Mouse (Mus musculus) MEL (cell line): ENCODE data around the gene Polr1a. TPM values are rescaled to one million over a fixed set of nuclear protein-coding genes. Genes with fewer than 3 reads are reported as not detected.

Experiments
- DNase-seq: peaks from one replicate; pipeline ENCODE4 v3.0.0; 2011; ENCODE audit warnings: low read depth, low spot score
- H3K27ac ChIP-seq: 2 replicates; pipeline ENCODE4 v1.5.1; 2012; ENCODE audit warnings: low read depth, mild to moderate bottlenecking, control low read depth, low read length, moderate library complexity; ENCODE audit not compliant: control insufficient read depth
- H3K27me3 ChIP-seq, 2 experiments: fragments of 150-350 bp in 1 of 2; sonication (generic) in 1 of 2; 2 replicates each; pipeline ENCODE4 v1.6.1; 2012; ENCODE audit warnings: low read length in 2 of 2, mild to moderate bottlenecking in 2 of 2, improper control_type of control experiment in 1 of 2, moderate library complexity in 1 of 2; ENCODE audit not compliant: insufficient read depth in 2 of 2, control insufficient read depth in 1 of 2
- H3K36me3 ChIP-seq, 2 experiments: 2 replicates each; pipeline ENCODE4 v1.6.1; 2012 to 2014; ENCODE audit warnings: low read length in 2 of 2, improper control_type of control experiment in 1 of 2, inconsistent platforms in 1 of 2, mild to moderate bottlenecking in 1 of 2; ENCODE audit not compliant: insufficient read depth in 2 of 2, control insufficient read depth in 1 of 2
- H3K4me1 ChIP-seq, 2 experiments: fragments of 150-350 bp in 1 of 2; sonication (generic) in 1 of 2; 2 replicates each; pipeline ENCODE4 v1.6.1; 2012; ENCODE audit warnings: low read length in 2 of 2, improper control_type of control experiment in 1 of 2, mild to moderate bottlenecking in 1 of 2; ENCODE audit not compliant: insufficient read depth in 2 of 2, control insufficient read depth in 1 of 2
- H3K4me3 ChIP-seq, 2 experiments: fragments of 150-350 bp in 1 of 2; sonication (generic) in 1 of 2; 2 replicates each; pipeline ENCODE4 v1.5.1; 2012; ENCODE audit warnings: low read depth in 2 of 2, low read length in 2 of 2, mild to moderate bottlenecking in 2 of 2, moderate library complexity in 2 of 2, control low read depth in 1 of 2, improper control_type of control experiment in 1 of 2; ENCODE audit not compliant: control insufficient read depth in 1 of 2, insufficient read depth in 1 of 2
- H3K79me2 ChIP-seq: 2 replicates; pipeline ENCODE4 v1.6.1; 2012; ENCODE audit warnings: mild to moderate bottlenecking, low read length, moderate library complexity; ENCODE audit not compliant: control insufficient read depth, poor library complexity, insufficient read depth
- H3K9ac ChIP-seq: 2 replicates; pipeline ENCODE4 v1.6.1; 2012; ENCODE audit warnings: low read depth, mild to moderate bottlenecking, control low read depth, low read length, moderate library complexity; ENCODE audit not compliant: control insufficient read depth, poor library complexity, severe bottlenecking
- H3K9me3 ChIP-seq: fragments of 150-350 bp; sonication (generic); replicated peaks from 2 replicates; pipeline ENCODE4 v1.6.1; 2012; ENCODE audit warnings: mild to moderate bottlenecking, low read length, improper control_type of control experiment, moderate library complexity; ENCODE audit not compliant: insufficient read depth
- BHLHE40 ChIP-seq: IDR thresholded peaks from 2 replicates; pipeline ENCODE4 v1.6.1; 2012; ENCODE audit warnings: low read depth, mild to moderate bottlenecking, inconsistent platforms, low read length, improper control_type of control experiment, borderline replicate concordance
- CHD1 ChIP-seq: IDR thresholded peaks from 2 replicates; pipeline ENCODE4 v1.6.1; 2012; ENCODE audit warnings: low read depth, mild to moderate bottlenecking, inconsistent platforms, low read length, improper control_type of control experiment
- CTCF ChIP-seq, 3 experiments: IDR thresholded peaks in 2 of 3; conservative IDR thresholded peaks in 1 of 3; 2 replicates each; pipeline ENCODE4 v1.5.1; 2011 to 2012; ENCODE audit warnings: low read length in 3 of 3, low read depth in 2 of 3, mild to moderate bottlenecking in 2 of 3, improper control_type of control experiment in 1 of 3, inconsistent platforms in 1 of 3, mixed read lengths in 1 of 3, moderate library complexity in 1 of 3; ENCODE audit not compliant: control insufficient read depth in 1 of 3, insufficient read depth in 1 of 3, poor library complexity in 1 of 3, severe bottlenecking in 1 of 3
- EP300 ChIP-seq, 2 experiments: IDR thresholded peaks; 2 replicates each; pipeline ENCODE4 v1.6.1; 2011; ENCODE audit warnings: improper control_type of control experiment in 2 of 2, low read length in 2 of 2, low read depth in 1 of 2, mild to moderate bottlenecking in 1 of 2
- HCFC1 ChIP-seq: IDR thresholded peaks from 2 replicates; pipeline ENCODE4 v1.6.1; 2012; ENCODE audit warnings: low read depth, mild to moderate bottlenecking, inconsistent platforms, low read length, improper control_type of control experiment, moderate library complexity
- MAFK ChIP-seq: IDR thresholded peaks from 2 replicates; pipeline ENCODE4 v1.6.1; 2011; ENCODE audit warnings: low read depth, mild to moderate bottlenecking, low read length, improper control_type of control experiment, borderline replicate concordance
- MAX ChIP-seq: IDR thresholded peaks from 2 replicates; pipeline ENCODE4 v1.6.1; 2011; ENCODE audit warnings: low read length, improper control_type of control experiment
- MAZ ChIP-seq: IDR thresholded peaks from 2 replicates; pipeline ENCODE4 v1.6.1; 2012; ENCODE audit warnings: low read depth, mild to moderate bottlenecking, inconsistent platforms, low read length, improper control_type of control experiment
- MYC ChIP-seq: IDR thresholded peaks from 2 replicates; pipeline ENCODE4 v1.6.1; 2011; ENCODE audit warnings: low read depth, mild to moderate bottlenecking, low read length, improper control_type of control experiment, moderate library complexity
- NELFE ChIP-seq: IDR thresholded peaks from 2 replicates; pipeline ENCODE4 v1.6.1; 2011; ENCODE audit warnings: low read depth, low read length, improper control_type of control experiment
- NRF1 ChIP-seq: IDR thresholded peaks from 2 replicates; pipeline ENCODE4 v1.6.1; 2014; ENCODE audit warnings: low read depth, mild to moderate bottlenecking, inconsistent platforms, low read length, improper control_type of control experiment, moderate library complexity; ENCODE audit not compliant: poor library complexity, insufficient read depth, severe bottlenecking
- RAD21 ChIP-seq: IDR thresholded peaks from 2 replicates; pipeline ENCODE4 v1.6.1; 2011; ENCODE audit warnings: mild to moderate bottlenecking, low read depth, low read length, improper control_type of control experiment
- SIN3A ChIP-seq: IDR thresholded peaks from 2 replicates; pipeline ENCODE4 v1.6.1; 2012; ENCODE audit warnings: low read length, improper control_type of control experiment, inconsistent platforms
- SMC3 ChIP-seq: IDR thresholded peaks from 2 replicates; pipeline ENCODE4 v1.6.1; 2011; ENCODE audit warnings: low read depth, low read length, improper control_type of control experiment
- TCF12 ChIP-seq: IDR thresholded peaks from 2 replicates; pipeline ENCODE4 v1.6.1; 2014; ENCODE audit warnings: low read depth, mild to moderate bottlenecking, inconsistent platforms, low read length, improper control_type of control experiment, moderate library complexity
- UBTF ChIP-seq: IDR thresholded peaks from 2 replicates; pipeline ENCODE4 v1.6.1; 2012; ENCODE audit warnings: low read depth, mild to moderate bottlenecking, inconsistent platforms, low read length, improper control_type of control experiment, moderate library complexity, borderline replicate concordance; ENCODE audit not compliant: insufficient read depth
- USF2 ChIP-seq, 2 experiments: IDR thresholded peaks; 2 replicates each; pipeline ENCODE4 v1.6.1; 2011 to 2012; ENCODE audit warnings: improper control_type of control experiment in 2 of 2, low read length in 2 of 2, borderline replicate concordance in 1 of 2, inconsistent platforms in 1 of 2, low read depth in 1 of 2, mild to moderate bottlenecking in 1 of 2; ENCODE audit not compliant: insufficient read depth in 1 of 2
- ZC3H11A ChIP-seq: IDR thresholded peaks from 2 replicates; pipeline ENCODE4 v1.6.1; 2012; ENCODE audit warnings: low read depth, mild to moderate bottlenecking, inconsistent platforms, low read length, improper control_type of control experiment
- ZKSCAN1 ChIP-seq: IDR thresholded peaks from 2 replicates; pipeline ENCODE4 v1.6.1; 2012; ENCODE audit warnings: low read depth, mild to moderate bottlenecking, inconsistent platforms, low read length, improper control_type of control experiment, moderate library complexity
- ZMIZ1 ChIP-seq: IDR thresholded peaks from 2 replicates; pipeline ENCODE4 v1.6.1; 2012; ENCODE audit warnings: low read depth, mild to moderate bottlenecking, inconsistent platforms, low read length, improper control_type of control experiment, moderate library complexity
- polyA plus RNA-seq, 2 experiments: library from polyadenylated mRNA; stranded (reverse) in 1 of 2; unstranded in 1 of 2; fragments of >175 nt in 1 of 2; fragments of >200 nt in 1 of 2; gene quantifications; 2 replicates each; pipeline versions ENCODE4 v1.2.1 to v1.2.4; 2012; ENCODE audit warnings: low replicate concordance in 2 of 2, low read depth in 1 of 2; ENCODE audit not compliant: insufficient read length in 2 of 2, insufficient read depth in 1 of 2, missing spikeins in 1 of 2
- total RNA-seq: library from RNA; depleted of rRNA; stranded (reverse); fragments of 300-350 nt; gene quantifications from 2 replicates; pipeline ENCODE4 v1.2.3, GENCODE M21; 2012

The Polr1a gene
- total and polyA plus RNA-seq, 3 experiments: 68.4 to 211 (median 105) TPM

- Histone ChIP-seq H3K4me3 (no peak overlapping the region), H3K27ac (no peak overlapping the region), H3K79me2 (no peaks in the 10 kb centered on the region), H3K36me3 (peaks cover 2 to 27% of the 10 kb centered on the region in 2 experiments; a peak in 2 of 4 replicates), H3K27me3 (no peaks in the 10 kb centered on the region), H3K9ac (no peak overlapping the region), H3K4me1 (no peaks in the 10 kb centered on the region), H3K9me3 (no peaks in the 10 kb centered on the region)
- DNase-seq: peak; percentile 60
- no peak for TF ChIP-seq ZKSCAN1
- TF ChIP-seq HCFC1: no peak
- no peak for TF ChIP-seq BHLHE40
- TF ChIP-seq SMC3: peak; percentile 30; the same call in 1 of the 2 replicates
- no peak for TF ChIP-seq ZMIZ1
- no peak for TF ChIP-seq MAFK
- no peak for TF ChIP-seq MYC
- peak; percentile 15; the same call in 1 of the 2 replicates for TF ChIP-seq RAD21
- TF ChIP-seq CTCF (IDR thresholded peaks at IDR 0.05 in 2 of 3, conservative IDR thresholded peaks at IDR 0.05 in 1 of 3; ENCODE audit: control insufficient read depth in 1 of 3, insufficient read depth in 1 of 3, low read depth in 2 of 3, low read length in 3 of 3, poor library complexity in 1 of 3, severe bottlenecking in 1 of 3): peak in 1 of 3 experiments; percentile 39; a peak in 3 of 6 replicates
- 0 out of 2 replicates have a peak, but pooled peaks have one; percentile 16 for TF ChIP-seq ZC3H11A
These were observed 40.0 kb upstream of the Polr1a start for GRCm38 (mm10) chr6:71868809-71869208.

GRCm38 (mm10) chr6:71871396-71871795 lies 37.5 kb upstream of the Polr1a start:
- no peak for DNase-seq
- Histone ChIP-seq H3K27me3 (no peaks in the 10 kb centered on the region), H3K9ac (no peak overlapping the region)
- TF ChIP-seq MAFK (no peak), NELFE (no peak), USF2 (IDR thresholded peaks at IDR 0.05; ENCODE audit: borderline replicate concordance in 1 of 2, insufficient read depth in 1 of 2, low read depth in 1 of 2, low read length in 2 of 2) (no peak), EP300 (IDR thresholded peaks at IDR 0.05; ENCODE audit: low read depth in 1 of 2, low read length in 2 of 2) (no peak), NRF1 (no peak), CHD1 (no peak), UBTF (no peak), TCF12 (no peak), CTCF (IDR thresholded peaks at IDR 0.05 in 2 of 3, conservative IDR thresholded peaks at IDR 0.05 in 1 of 3; ENCODE audit: control insufficient read depth in 1 of 3, insufficient read depth in 1 of 3, low read depth in 2 of 3, low read length in 3 of 3, poor library complexity in 1 of 3, severe bottlenecking in 1 of 3) (no peak), SIN3A (no peak), BHLHE40 (no peak), SMC3 (no peak), MAZ (no peak), MYC (no peak), HCFC1 (no peak), MAX (no peak)
- TF ChIP-seq, all 39 proteins: peak for 0
- H3K79me2 ChIP-seq: no peaks in the 10 kb centered on the region
- no peaks in the 10 kb centered on the region for H3K9me3 ChIP-seq
- H3K4me1 ChIP-seq: no peaks in the 10 kb centered on the region
- no peak overlapping the region for H3K27ac ChIP-seq
- H3K36me3 ChIP-seq: peaks cover 0 to 16% of the 10 kb centered on the region in 2 experiments; a peak in 2 of 4 replicates
- H3K4me3 ChIP-seq: no peak overlapping the region
